Mouse (Mus musculus): ENCODE data around the gene Nfkbil1. TPM values are rescaled to one million over a fixed set of nuclear protein-coding genes. Genes with fewer than 3 reads are reported as not detected.

Nfkbil1 gene
- polyA plus RNA-seq, 1 experiment from 2014 or later = 12.3 TPM

DNA sequence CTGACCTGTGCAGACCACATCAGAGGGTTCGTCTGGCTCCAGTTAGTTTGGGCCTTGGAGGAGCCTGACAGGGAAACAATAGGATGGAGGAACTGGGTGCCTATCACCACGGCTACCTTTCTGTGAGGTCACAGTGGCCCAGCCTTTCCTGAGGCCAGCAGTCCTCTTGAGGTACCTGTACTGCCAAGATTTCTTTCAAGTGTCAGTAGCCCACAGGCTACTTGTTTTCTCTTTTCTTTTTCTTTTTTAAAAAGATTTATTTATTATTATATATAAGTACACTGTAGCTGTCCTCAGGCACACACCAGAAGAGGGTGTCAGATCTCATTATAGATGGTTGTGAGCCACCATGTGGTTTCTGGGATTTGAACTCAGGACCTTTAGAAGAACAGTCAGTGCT lies 59.6 kb downstream of the Nfkbil1 start, which contains the start of gene Aif1:
TSS of gene Aif1 (minus strand) at position 101 of the 400 bp plus-strand sequence.
- Histone ChIP-seq H3K9ac (replicated peaks) (no peak within 1 kb of the TSS), H3K9me3 (no peaks in the 10 kb centered on the region), H3K4me1 (no peaks in the 10 kb centered on the region), H3K27me3 (no peaks in the 10 kb centered on the region), H3K36me3 (no peaks in the 10 kb centered on the region), H3K4me3 (no peak within 1 kb of the TSS), H3K4me2 (replicated peaks) (no peak within 1 kb of the TSS), H3K27ac (replicated peaks) (no peak within 1 kb of the TSS)
- WGBS = 38% methylated on average over 2 of the region's 2 CpGs
- ATAC-seq (replicated peaks) = no peak

DNA sequence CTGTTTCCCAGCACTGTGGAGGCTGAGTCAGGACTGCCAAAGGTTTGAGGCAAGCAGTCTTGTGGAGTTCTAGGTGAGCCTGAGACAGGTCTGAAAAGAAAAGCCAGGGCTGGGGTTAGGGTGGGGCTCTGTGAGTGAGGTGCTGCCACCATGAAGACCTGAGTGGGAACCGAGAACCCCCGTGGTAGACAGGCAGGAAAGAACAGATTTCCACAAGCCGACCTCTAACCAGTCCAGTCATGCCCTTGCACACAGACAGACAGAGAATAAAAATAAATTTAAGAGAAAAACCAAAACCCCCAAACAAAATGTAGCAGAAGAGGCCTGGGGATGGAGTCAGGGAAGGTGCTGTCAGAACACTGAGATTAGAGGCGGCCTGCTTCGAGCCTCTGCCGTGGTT lies 60.2 kb downstream of the Nfkbil1 start:
- no peaks in the 10 kb centered on the region for H3K9me3 ChIP-seq
- H3K36me3 ChIP-seq = no peaks in the 10 kb centered on the region
- no peaks in the 10 kb centered on the region for H3K4me1 ChIP-seq
- no peaks in the 10 kb centered on the region for H3K27me3 ChIP-seq
- WGBS = 74% methylated on average over 6 of the region's 6 CpGs
- no peak for ATAC-seq (replicated peaks)
- no peak overlapping the region for H3K9ac ChIP-seq (replicated peaks)
- no peak overlapping the region for H3K4me3 ChIP-seq
- H3K27ac ChIP-seq (replicated peaks) = no peak overlapping the region
- H3K4me2 ChIP-seq (replicated peaks) = no peak overlapping the region

DNA sequence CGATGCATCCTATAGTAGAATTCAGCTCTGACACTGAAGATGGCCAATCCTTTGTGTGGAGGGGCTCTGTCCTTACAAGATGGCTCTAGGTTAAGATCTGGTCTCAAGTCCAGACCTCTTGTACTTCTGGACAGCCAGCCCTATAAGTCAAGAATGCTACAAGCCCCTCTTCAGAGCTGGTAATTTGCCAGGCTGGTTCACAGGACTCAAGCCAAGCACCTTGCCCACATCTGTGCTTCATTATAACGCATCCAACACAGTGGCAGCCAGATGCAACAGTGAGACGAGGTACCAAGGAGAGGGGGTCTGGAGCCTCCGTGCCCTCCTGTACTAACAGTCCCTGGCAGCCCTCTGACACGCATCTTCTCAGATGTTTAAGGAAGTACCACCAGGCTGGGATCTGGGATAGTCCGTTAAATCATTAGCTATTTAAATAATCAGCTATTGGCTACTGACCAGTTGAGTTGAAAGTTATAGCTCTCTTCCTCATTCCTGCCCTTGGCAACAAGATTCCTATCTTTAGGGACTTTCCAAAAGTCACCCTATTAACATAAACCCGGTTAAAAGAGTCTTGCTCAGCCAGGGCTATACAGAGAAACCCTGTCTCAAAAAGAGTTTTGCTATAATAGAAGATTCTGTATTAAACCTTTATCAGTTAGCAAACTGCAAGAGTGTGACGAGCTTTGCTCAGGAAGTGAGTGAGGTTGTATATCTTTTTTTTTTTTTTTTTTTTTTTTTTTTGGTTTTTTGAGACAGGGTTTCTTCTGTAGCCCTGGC lies 61.2 kb downstream of the Nfkbil1 start:
- Histone ChIP-seq H3K36me3 (no peaks in the 10 kb centered on the region), H3K27me3 (no peaks in the 10 kb centered on the region), H3K9ac (replicated peaks) (no peak overlapping the region), H3K9me3 (no peaks in the 10 kb centered on the region), H3K4me2 (replicated peaks) (no peak overlapping the region), H3K27ac (replicated peaks) (no peak overlapping the region), H3K4me1 (no peaks in the 10 kb centered on the region), H3K4me3 (no peak overlapping the region)
- WGBS = 77% methylated on average over 8 of the region's 8 CpGs
- ATAC-seq (replicated peaks) = no peak

DNA sequence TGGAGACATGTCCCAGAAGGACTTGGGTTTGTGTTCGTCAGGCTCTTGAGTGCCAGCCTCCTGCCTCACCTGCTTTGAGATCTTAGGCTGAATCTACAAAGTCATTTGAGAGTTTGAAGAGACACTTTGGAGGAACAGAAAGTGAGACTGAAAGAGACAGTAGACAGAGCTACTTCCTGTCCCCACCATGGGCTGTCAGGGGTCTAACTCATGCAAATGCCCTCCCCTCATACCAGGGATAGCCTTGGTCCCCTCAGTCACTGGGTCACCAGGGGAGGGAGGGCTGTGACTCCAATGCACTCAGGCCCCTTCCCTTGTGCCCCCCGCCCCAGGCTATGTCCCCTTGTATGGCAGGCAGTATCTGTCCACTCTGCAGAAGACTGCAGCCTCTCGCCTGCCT lies 62.3 kb downstream of the Nfkbil1 start:
- WGBS = 69% methylated on average over 3 of the region's 3 CpGs
- no peak overlapping the region for H3K27ac ChIP-seq (replicated peaks)

DNA sequence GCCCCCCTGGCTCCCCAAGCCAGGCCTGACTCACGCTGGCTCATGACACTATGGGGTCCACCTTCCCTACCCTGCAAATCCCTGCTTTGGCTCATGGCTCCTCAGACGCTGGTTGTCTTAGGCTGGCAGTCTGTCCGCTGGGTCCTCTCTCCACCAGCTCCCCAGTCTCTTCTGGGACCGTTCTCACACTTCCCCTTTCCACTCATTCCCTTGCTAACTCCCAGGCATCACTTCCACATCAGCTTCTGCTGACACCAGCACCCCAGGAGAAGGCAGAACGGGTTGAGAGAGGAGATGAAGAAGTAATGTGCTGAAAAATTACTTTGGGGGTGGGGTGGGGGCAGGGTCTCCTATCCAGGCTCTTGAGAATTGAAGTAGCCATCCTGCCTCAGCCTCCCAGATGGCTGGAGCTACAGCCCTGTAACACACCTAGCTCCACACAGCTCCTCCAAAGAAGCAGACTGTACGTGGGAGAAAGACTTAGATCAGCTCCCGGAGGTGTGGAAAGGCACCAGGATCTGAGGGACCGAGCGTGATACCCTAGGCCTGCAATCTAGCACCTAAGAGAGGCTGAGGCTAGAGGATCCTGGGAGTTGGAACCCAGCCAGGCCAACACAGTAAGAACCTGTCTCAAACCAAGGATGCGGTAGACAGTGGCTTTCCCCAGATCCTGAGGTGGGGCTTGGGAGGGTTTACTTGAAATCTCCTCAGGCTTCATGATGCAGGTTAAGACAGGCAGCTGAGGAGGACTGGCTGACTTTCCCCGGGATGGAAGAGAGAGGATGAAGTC lies 63.0 kb downstream of the Nfkbil1 start:
- WGBS = 69% methylated on average over 11 of the region's 11 CpGs
- no peak overlapping the region for H3K4me2 ChIP-seq (replicated peaks)
- H3K9ac ChIP-seq (replicated peaks) = no peak overlapping the region
- ATAC-seq (replicated peaks) = no peak
- no peaks in the 10 kb centered on the region for H3K4me1 ChIP-seq
- no peaks in the 10 kb centered on the region for H3K9me3 ChIP-seq
- no peaks in the 10 kb centered on the region for H3K27me3 ChIP-seq
- H3K27ac ChIP-seq (replicated peaks) = no peak overlapping the region
- H3K36me3 ChIP-seq = no peaks in the 10 kb centered on the region
- H3K4me3 ChIP-seq = no peak overlapping the region

More for the DNA sequence above, 62.3 kb downstream of the Nfkbil1 start:
- no peak overlapping the region for H3K4me3 ChIP-seq
- no peak for ATAC-seq (replicated peaks)
- H3K4me2 ChIP-seq (replicated peaks) = no peak overlapping the region
- H3K27me3 ChIP-seq = no peaks in the 10 kb centered on the region
- no peaks in the 10 kb centered on the region for H3K9me3 ChIP-seq
- no peaks in the 10 kb centered on the region for H3K36me3 ChIP-seq
- H3K9ac ChIP-seq (replicated peaks) = no peak overlapping the region
- no peaks in the 10 kb centered on the region for H3K4me1 ChIP-seq

Small RNA genes lying within 50 kb of the gene (microRNA-seq; reads per million reads assigned to microRNA genes)
- not detected for gene Mir6973a
- gene Mir6974 = not detected
- 2.2 reads per million, percentile 1 among the genes with 10 or more reads in this experiment for gene Mir6975
- not detected for gene Mir8094

Other genes with a start within 250 kb of the Nfkbil1 start
- gene Vars, start 234.8 kb downstream of the Nfkbil1 start, polyA plus RNA-seq (2015; fragmentation: Nextera tagmentation; extraction: Ambion mirVana) = 82.9 and 88.6 TPM in 2 replicates
- gene Vwa7, start 219.2 kb downstream of the Nfkbil1 start, polyA plus RNA-seq (2015; fragmentation: Nextera tagmentation; extraction: Ambion mirVana) = 0.14 and 0.28 TPM in 2 replicates
- gene Sapcd1, start 207.8 kb downstream of the Nfkbil1 start, polyA plus RNA-seq (2015; fragmentation: Nextera tagmentation; extraction: Ambion mirVana) = 5.8 and 5.9 TPM in 2 replicates
- gene Msh5, start 189.0 kb downstream of the Nfkbil1 start, polyA plus RNA-seq (2015; fragmentation: Nextera tagmentation; extraction: Ambion mirVana) = 2.8 and 3.2 TPM in 2 replicates
- 98.4 and 100 TPM in 2 replicates for gene Clic1, start 185.8 kb downstream of the Nfkbil1 start, polyA plus RNA-seq (2015; fragmentation: Nextera tagmentation; extraction: Ambion mirVana)
- 540 and 556 TPM in 2 replicates for gene Ddah2, start 176.8 kb downstream of the Nfkbil1 start, polyA plus RNA-seq (2015; fragmentation: Nextera tagmentation; extraction: Ambion mirVana)
- gene Ly6g6c, start 170.4 kb downstream of the Nfkbil1 start, polyA plus RNA-seq (2015; fragmentation: Nextera tagmentation; extraction: Ambion mirVana) = not detected in 2 replicates
- 0.15 and 0.17 TPM in 2 replicates for gene Mpig6b, start 169.6 kb downstream of the Nfkbil1 start, polyA plus RNA-seq (2015; fragmentation: Nextera tagmentation; extraction: Ambion mirVana)
- 10.0 and 11.9 TPM in 2 replicates for gene Ly6g6e, start 158.9 kb downstream of the Nfkbil1 start, polyA plus RNA-seq (2015; fragmentation: Nextera tagmentation; extraction: Ambion mirVana)
- gene Ly6g6d, start 157.7 kb downstream of the Nfkbil1 start, polyA plus RNA-seq (2015; fragmentation: Nextera tagmentation; extraction: Ambion mirVana) = 0.46 and 0.47 TPM in 2 replicates
- 0.32 TPM in 1 of 2 replicates, not detected in the other for gene Ly6g6f, start 150.2 kb downstream of the Nfkbil1 start, polyA plus RNA-seq (2015; fragmentation: Nextera tagmentation; extraction: Ambion mirVana)
- 93.2 and 97.4 TPM in 2 replicates for gene Abhd16a, start 146.5 kb downstream of the Nfkbil1 start, polyA plus RNA-seq (2015; fragmentation: Nextera tagmentation; extraction: Ambion mirVana)
- not detected in 2 replicates for gene Ly6g5c, start 127.5 kb downstream of the Nfkbil1 start, polyA plus RNA-seq (2015; fragmentation: Nextera tagmentation; extraction: Ambion mirVana)
- gene Ly6g5b, start 120.4 kb downstream of the Nfkbil1 start, polyA plus RNA-seq (2015; fragmentation: Nextera tagmentation; extraction: Ambion mirVana) = 1.2 and 1.3 TPM in 2 replicates
- 29.3 and 32.0 TPM in 2 replicates for gene Gpank1, start 114.3 kb downstream of the Nfkbil1 start, polyA plus RNA-seq (2015; fragmentation: Nextera tagmentation; extraction: Ambion mirVana)
- 307 and 309 TPM in 2 replicates for gene Csnk2b, start 113.7 kb downstream of the Nfkbil1 start, polyA plus RNA-seq (2015; fragmentation: Nextera tagmentation; extraction: Ambion mirVana)
- 8.7 TPM in 2 replicates for gene D17H6S53E, start 109.4 kb downstream of the Nfkbil1 start, polyA plus RNA-seq (2015; fragmentation: Nextera tagmentation; extraction: Ambion mirVana)
- gene Apom, start 103.7 kb downstream of the Nfkbil1 start, polyA plus RNA-seq (2015; fragmentation: Nextera tagmentation; extraction: Ambion mirVana) = 0.28 and 0.31 TPM in 2 replicates
- 92.3 and 93.8 TPM in 2 replicates for gene Bag6, start 100.6 kb downstream of the Nfkbil1 start, polyA plus RNA-seq (2015; fragmentation: Nextera tagmentation; extraction: Ambion mirVana)
- gene Prrc2a, start 70.9 kb downstream of the Nfkbil1 start, polyA plus RNA-seq (2015; fragmentation: Nextera tagmentation; extraction: Ambion mirVana) = 185 and 208 TPM in 2 replicates
- gene Aif1, start 59.7 kb downstream of the Nfkbil1 start, polyA plus RNA-seq (2015; fragmentation: Nextera tagmentation; extraction: Ambion mirVana) = 5.7 and 7.8 TPM in 2 replicates
- gene Lst1, start 47.4 kb downstream of the Nfkbil1 start, polyA plus RNA-seq (2015; fragmentation: Nextera tagmentation; extraction: Ambion mirVana) = 6.2 and 6.8 TPM in 2 replicates
- gene Ltb, start 41.4 kb downstream of the Nfkbil1 start, polyA plus RNA-seq (2015; fragmentation: Nextera tagmentation; extraction: Ambion mirVana) = 0.25 and 0.70 TPM in 2 replicates
- not detected in 2 replicates for gene Tnf, start 33.8 kb downstream of the Nfkbil1 start, polyA plus RNA-seq (2015; fragmentation: Nextera tagmentation; extraction: Ambion mirVana)
- 0.36 TPM in 1 of 2 replicates, not detected in the other for gene Lta, start 30.4 kb downstream of the Nfkbil1 start, polyA plus RNA-seq (2015; fragmentation: Nextera tagmentation; extraction: Ambion mirVana)
- 0.61 and 1.1 TPM in 2 replicates for gene Gm16181, start 15.0 kb downstream of the Nfkbil1 start, polyA plus RNA-seq (2015; fragmentation: Nextera tagmentation; extraction: Ambion mirVana)
- gene Atp6v1g2, start 2.1 kb downstream of the Nfkbil1 start, polyA plus RNA-seq (2015; fragmentation: Nextera tagmentation; extraction: Ambion mirVana) = 38.2 and 41.5 TPM in 2 replicates
- gene Ddx39b, start 6.0 kb upstream of the Nfkbil1 start, polyA plus RNA-seq (2015; fragmentation: Nextera tagmentation; extraction: Ambion mirVana) = 478 and 488 TPM in 2 replicates
- 48.1 and 50.1 TPM in 2 replicates for gene H2-D1, start 26.9 kb upstream of the Nfkbil1 start, polyA plus RNA-seq (2015; fragmentation: Nextera tagmentation; extraction: Ambion mirVana)
- 0.27 and 0.32 TPM in 2 replicates for gene H2-Q1, start 84.6 kb upstream of the Nfkbil1 start, polyA plus RNA-seq (2015; fragmentation: Nextera tagmentation; extraction: Ambion mirVana)
- 1.1 and 1.2 TPM in 2 replicates for gene H2-Q2, start 106.5 kb upstream of the Nfkbil1 start, polyA plus RNA-seq (2015; fragmentation: Nextera tagmentation; extraction: Ambion mirVana)
- gene H2-Q4, start 143.8 kb upstream of the Nfkbil1 start, polyA plus RNA-seq (2015; fragmentation: Nextera tagmentation; extraction: Ambion mirVana) = 0.73 and 0.80 TPM in 2 replicates
- 0.33 and 0.53 TPM in 2 replicates for gene H2-Q6, start 189.1 kb upstream of the Nfkbil1 start, polyA plus RNA-seq (2015; fragmentation: Nextera tagmentation; extraction: Ambion mirVana)
- gene H2-Q7, start 203.4 kb upstream of the Nfkbil1 start, polyA plus RNA-seq (2015; fragmentation: Nextera tagmentation; extraction: Ambion mirVana) = 1.2 and 1.3 TPM in 2 replicates
- gene H2-Q10, start 234.3 kb upstream of the Nfkbil1 start, polyA plus RNA-seq (2015; fragmentation: Nextera tagmentation; extraction: Ambion mirVana) = 0.11 and 0.83 TPM in 2 replicates